Mouse (Mus musculus) thymus, adult 2 months (tissue): ENCODE data around the gene Mtss1l. TPM values are rescaled to one million over a fixed set of nuclear protein-coding genes. Genes with fewer than 3 reads are reported as not detected.

Source experiments
- DNase-seq: peaks from one replicate; pipeline ENCODE4 v3.0.0; 2021
- H3K27ac ChIP-seq: fragments of 200-500 bp; 2 replicates; pipeline ENCODE4 v1.5.1; 2012; ENCODE audit warnings: low read length, control low read depth; ENCODE audit not compliant: control insufficient read depth, insufficient read depth
- H3K27me3 ChIP-seq: fragments of 200-500 bp; 2 replicates; pipeline ENCODE4 v1.6.1; 2012; ENCODE audit warnings: mild to moderate bottlenecking, low read length, moderate library complexity, mixed read lengths; ENCODE audit not compliant: control insufficient read depth, insufficient read depth
- H3K36me3 ChIP-seq: fragments of 200-500 bp; 2 replicates; pipeline ENCODE4 v1.6.1; 2012; ENCODE audit warnings: mild to moderate bottlenecking, low read length, moderate library complexity; ENCODE audit not compliant: control insufficient read depth, insufficient read depth
- H3K4me1 ChIP-seq: fragments of 200-500 bp; replicated peaks from 2 replicates; pipeline ENCODE4 v1.6.1; 2012; ENCODE audit warnings: low read length; ENCODE audit not compliant: control insufficient read depth, insufficient read depth
- H3K4me3 ChIP-seq: fragments of 200-500 bp; 2 replicates; pipeline ENCODE4 v1.5.1; 2012; ENCODE audit warnings: mild to moderate bottlenecking, low read length, control low read depth, moderate library complexity; ENCODE audit not compliant: control insufficient read depth, insufficient read depth
- CTCF ChIP-seq: fragments of 200-500 bp; IDR thresholded peaks from 2 replicates; pipeline ENCODE4 v1.5.1; 2012; ENCODE audit warnings: mild to moderate bottlenecking, control low read depth, low read length, moderate library complexity, borderline replicate concordance; ENCODE audit not compliant: control insufficient read depth, poor library complexity, insufficient read depth; ENCODE audit errors: extremely low read depth
- POLR2A ChIP-seq: fragments of 200-500 bp; IDR thresholded peaks from 2 replicates; pipeline ENCODE4 v1.6.1; 2012; ENCODE audit warnings: mild to moderate bottlenecking, low read length, control low read depth, moderate library complexity; ENCODE audit not compliant: control insufficient read depth, poor library complexity, insufficient read depth; ENCODE audit errors: extremely low read depth
- WGBS: fragments of 180-500 bp; shearing (Covaris S2); methylation state at CpG from one replicate; pipeline ENCODE4 v1.1.7; 2018; 5-methylcytosine and 5-hydroxymethylcytosine counted together
- polyA plus RNA-seq: library from polyadenylated mRNA; depleted of rRNA; stranded (reverse); fragments of >200 nt; gene quantifications from 2 replicates; pipeline ENCODE4 v1.2.3, GENCODE M21; 2012

Gene Mtss1l
- polyA plus RNA-seq, 1 experiment, result 43.6 TPM

- H3K36me3 ChIP-seq, result no peaks in the 10 kb centered on the region
- TF ChIP-seq POLR2A, result no peak
- DNase-seq, result no peak
- no peaks in the 10 kb centered on the region for H3K27me3 ChIP-seq
- no peaks in the 10 kb centered on the region for H3K4me1 ChIP-seq
- H3K4me3 ChIP-seq, result no peak overlapping the region
- WGBS, result 98% methylated on average over 10 of the region's 10 CpGs
- no peak overlapping the region for H3K27ac ChIP-seq
Measured at GRCm38 (mm10) chr8:110745162-110745561, 23.9 kb downstream of the Mtss1l start.

- no peaks in the 10 kb centered on the region for H3K27me3 ChIP-seq
- no peak for TF ChIP-seq CTCF
- no peaks in the 10 kb centered on the region for H3K4me1 ChIP-seq
- no peaks in the 10 kb centered on the region for H3K36me3 ChIP-seq
- H3K4me3 ChIP-seq, result no peak overlapping the region
- no peak overlapping the region for H3K27ac ChIP-seq
- WGBS, result 84% methylated on average over 9 of the region's 9 CpGs
- DNase-seq, result no peak
Measured at GRCm38 (mm10) chr8:110746661-110747060, 25.4 kb downstream of the Mtss1l start.

GRCm38 (mm10) chr8:110749500-110750170 lies 28.4 kb downstream of the Mtss1l start:
- Histone ChIP-seq H3K4me3 (no peak overlapping the region), H3K27ac (no peak overlapping the region), H3K36me3 (no peaks in the 10 kb centered on the region), H3K27me3 (no peaks in the 10 kb centered on the region), H3K4me1 (no peaks in the 10 kb centered on the region)
- DNase-seq, result peak; percentile 54
- 61% methylated on average over 10 of the region's 10 CpGs for WGBS
- TF ChIP-seq POLR2A (no peak), CTCF (no peak)

- H3K4me1 ChIP-seq, result no peaks in the 10 kb centered on the region
- H3K4me3 ChIP-seq, result no peak overlapping the region
- no peak for DNase-seq
- no peaks in the 10 kb centered on the region for H3K27me3 ChIP-seq
- TF ChIP-seq CTCF (no peak), POLR2A (no peak)
- H3K27ac ChIP-seq, result no peak overlapping the region
- 60% methylated on average over 13 of the region's 13 CpGs for WGBS
- no peaks in the 10 kb centered on the region for H3K36me3 ChIP-seq
Measured at GRCm38 (mm10) chr8:110750269-110750668, 29.0 kb downstream of the Mtss1l start.

DNA sequence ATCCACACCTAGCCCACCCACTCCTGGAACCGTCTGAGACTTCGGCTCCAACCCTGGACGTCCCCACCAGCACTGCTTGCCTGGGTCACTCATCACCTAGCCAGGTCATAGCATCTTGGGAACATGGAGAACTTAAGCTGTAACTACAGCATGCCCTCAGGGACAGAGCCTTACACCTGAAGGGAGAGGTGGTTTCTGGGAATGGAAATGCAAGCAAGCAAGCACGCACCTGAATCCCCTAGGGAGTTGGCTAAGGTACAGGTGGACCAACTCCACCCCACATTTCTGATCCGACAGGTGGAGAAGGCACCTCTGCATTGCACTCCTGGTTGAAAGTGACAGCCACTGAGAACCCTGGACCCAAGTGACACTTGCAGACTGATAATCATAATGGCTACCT lies 30.2 kb downstream of the Mtss1l start:
- DNase-seq, result no peak
- Histone ChIP-seq H3K27me3 (no peaks in the 10 kb centered on the region), H3K36me3 (no peaks in the 10 kb centered on the region), H3K4me3 (no peak overlapping the region), H3K4me1 (no peaks in the 10 kb centered on the region), H3K27ac (no peak overlapping the region)
- TF ChIP-seq POLR2A, result no peak
- TF ChIP-seq CTCF, result no peak
- 95% methylated on average over 5 of the region's 5 CpGs for WGBS

DNA sequence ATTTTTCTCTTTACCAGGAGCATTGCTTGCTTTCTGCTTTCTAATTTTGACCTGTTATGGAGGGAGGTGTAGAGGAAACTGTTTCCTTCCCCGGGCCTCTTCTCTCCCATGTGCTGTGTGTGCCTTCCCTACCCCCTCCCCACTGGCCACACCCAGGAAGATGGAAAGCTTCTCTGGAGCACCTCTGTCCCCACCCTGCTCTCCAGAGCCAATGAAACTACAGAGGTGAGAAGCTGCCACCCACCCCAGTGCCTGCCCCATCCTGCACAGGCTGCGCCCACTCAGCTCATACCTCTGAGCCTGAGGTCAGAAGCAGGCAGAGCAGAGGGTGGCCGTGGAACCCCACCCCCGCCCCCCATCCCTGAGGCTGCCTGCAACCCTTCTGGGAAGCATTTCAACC lies 33.4 kb downstream of the Mtss1l start:
- H3K27ac ChIP-seq, result no peak overlapping the region
- 61% methylated on average over 4 of the region's 4 CpGs for WGBS
- no peak overlapping the region for H3K4me3 ChIP-seq
- no peak for DNase-seq
- H3K4me1 ChIP-seq, result no peaks in the 10 kb centered on the region
- no peaks in the 10 kb centered on the region for H3K36me3 ChIP-seq
- TF ChIP-seq CTCF (no peak), POLR2A (no peak)
- no peaks in the 10 kb centered on the region for H3K27me3 ChIP-seq

GRCm38 (mm10) chr8:110755511-110756170 lies 34.4 kb downstream of the Mtss1l start:
- no peaks in the 10 kb centered on the region for H3K27me3 ChIP-seq
- TF ChIP-seq POLR2A (no peak), CTCF (no peak)
- 71% methylated on average over 15 of the region's 15 CpGs for WGBS
- no peak overlapping the region for H3K27ac ChIP-seq
- H3K36me3 ChIP-seq, result no peaks in the 10 kb centered on the region
- DNase-seq, result no peak
- no peak overlapping the region for H3K4me3 ChIP-seq
- no peaks in the 10 kb centered on the region for H3K4me1 ChIP-seq
